Mouse (Mus musculus) frontal cortex, adult 2 months (tissue): ENCODE measurements at regions not wholly inside any gene's neighbourhood (a gene's known extent, or its start where the extent isn't known, plus 50 kb on each side); places are given as distances from the start of the nearest gene placed in this dataset.
"Not testable (repeated sequence)": the region's sequence is repeated elsewhere in the genome, so short reads cannot be mapped to it uniquely, and the experiment has no call there.

Source experiments
- DNase-seq, 2 experiments: peaks; one replicate each; pipeline ENCODE4 v3.0.0; 2022; ENCODE audit warnings: low spot score in 1 of 2; ENCODE audit errors: extremely low spot score in 1 of 2

DNA sequence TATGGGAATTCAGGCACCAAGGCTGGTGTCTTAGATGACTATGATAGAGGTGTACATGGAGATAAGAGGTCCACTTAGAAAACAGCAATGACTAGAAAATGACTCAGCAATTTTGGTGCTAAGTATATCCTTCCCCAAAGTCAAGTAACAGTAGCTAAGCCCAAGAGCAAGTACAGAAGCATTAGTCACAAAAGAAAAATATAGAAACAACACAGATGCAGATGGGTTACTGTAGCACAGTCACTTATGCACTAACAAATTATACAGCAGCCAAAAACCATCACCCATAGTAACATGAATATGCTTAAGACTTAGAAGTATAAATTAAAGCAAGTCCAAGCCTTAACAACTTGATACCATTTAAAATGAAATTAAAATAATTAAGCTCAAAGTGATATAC, 378.5 kb upstream of the Meis2 start:
- DNase-seq: peak; percentile 3 to 34

GRCm38 (mm10) chr2:116440252-116440651, 374.6 kb upstream of the Meis2 start:
- no peak for DNase-seq

- no peak for DNase-seq
These were observed 367.8 kb upstream of the Meis2 start for GRCm38 (mm10) chr2:116433481-116433880.

GRCm38 (mm10) chr2:116424131-116424530, 358.5 kb upstream of the Meis2 start:
- no peak for DNase-seq

GRCm38 (mm10) chr2:116417428-116418195, 352.0 kb upstream of the Meis2 start:
- peak in 1 of 2 experiments; percentile 9 for DNase-seq

- DNase-seq: no peak
These were observed 350.1 kb upstream of the Meis2 start for GRCm38 (mm10) chr2:116415742-116416141.

GRCm38 (mm10) chr2:116402113-116402512, 336.5 kb upstream of the Meis2 start:
- no peak for DNase-seq

GRCm38 (mm10) chr2:116399966-116400365, 334.3 kb upstream of the Meis2 start:
- DNase-seq: no peak

DNA sequence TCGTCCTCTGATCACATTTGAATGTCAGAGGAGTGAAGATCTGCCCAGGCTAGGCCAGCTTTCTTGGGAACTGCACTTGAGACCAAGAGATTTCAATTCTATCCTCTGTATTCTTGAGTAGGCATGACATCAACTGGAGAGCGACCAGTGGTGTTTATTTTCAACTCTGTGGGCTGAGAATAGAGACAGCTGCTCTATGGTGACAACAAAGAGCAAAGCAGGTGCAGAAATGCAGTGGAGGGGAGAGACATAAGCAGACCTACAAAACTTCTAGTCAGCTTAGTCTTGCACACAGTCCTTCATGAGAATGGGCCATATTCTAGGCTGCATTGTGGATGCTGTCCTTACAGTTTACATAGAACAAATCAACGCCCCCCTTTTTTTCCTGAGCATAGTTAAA, 303.2 kb upstream of the Meis2 start:
- DNase-seq: no peak

DNA sequence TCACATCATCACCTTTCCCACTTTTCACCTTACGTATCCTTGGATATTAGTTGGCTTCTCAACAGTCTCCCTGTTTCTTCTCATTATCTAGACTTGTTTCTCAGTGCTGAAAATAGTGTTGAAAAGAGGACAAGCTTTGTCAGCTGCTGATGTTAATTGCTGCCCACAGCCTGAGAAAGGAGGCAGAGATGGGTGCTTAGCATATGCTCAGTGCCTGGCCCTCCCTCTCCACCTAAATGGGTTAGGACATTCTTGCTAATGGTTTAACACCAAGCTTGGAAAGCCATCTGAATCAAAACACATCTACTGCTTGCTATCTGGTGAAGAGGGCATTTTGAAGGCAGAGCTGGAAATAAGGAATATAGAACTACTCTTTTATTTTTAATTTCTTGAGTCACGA, 298.5 kb upstream of the Meis2 start:
- DNase-seq: peak; percentile 12 to 55

- no peak for DNase-seq
These were observed 292.5 kb upstream of the Meis2 start for GRCm38 (mm10) chr2:116358145-116358544.

DNA sequence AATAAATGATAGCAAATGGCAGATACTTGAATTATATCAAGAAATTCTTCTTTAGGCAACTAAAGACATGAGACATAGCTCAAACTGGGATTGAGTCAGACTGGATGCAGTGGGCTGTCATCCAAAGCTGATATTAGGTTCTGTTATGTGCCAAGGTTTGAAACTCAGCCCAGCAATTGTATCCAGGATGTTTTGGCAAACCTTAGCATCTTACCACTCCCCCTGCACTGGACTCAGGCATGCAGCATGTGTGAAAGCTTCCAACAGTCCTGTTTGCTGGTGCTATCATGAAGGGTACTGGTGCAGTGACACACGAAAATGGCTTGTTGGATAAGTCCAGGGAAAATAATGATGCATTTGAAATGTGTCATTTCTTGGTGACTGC, 282.9 kb upstream of the Meis2 start:
- DNase-seq: no peak

DNA sequence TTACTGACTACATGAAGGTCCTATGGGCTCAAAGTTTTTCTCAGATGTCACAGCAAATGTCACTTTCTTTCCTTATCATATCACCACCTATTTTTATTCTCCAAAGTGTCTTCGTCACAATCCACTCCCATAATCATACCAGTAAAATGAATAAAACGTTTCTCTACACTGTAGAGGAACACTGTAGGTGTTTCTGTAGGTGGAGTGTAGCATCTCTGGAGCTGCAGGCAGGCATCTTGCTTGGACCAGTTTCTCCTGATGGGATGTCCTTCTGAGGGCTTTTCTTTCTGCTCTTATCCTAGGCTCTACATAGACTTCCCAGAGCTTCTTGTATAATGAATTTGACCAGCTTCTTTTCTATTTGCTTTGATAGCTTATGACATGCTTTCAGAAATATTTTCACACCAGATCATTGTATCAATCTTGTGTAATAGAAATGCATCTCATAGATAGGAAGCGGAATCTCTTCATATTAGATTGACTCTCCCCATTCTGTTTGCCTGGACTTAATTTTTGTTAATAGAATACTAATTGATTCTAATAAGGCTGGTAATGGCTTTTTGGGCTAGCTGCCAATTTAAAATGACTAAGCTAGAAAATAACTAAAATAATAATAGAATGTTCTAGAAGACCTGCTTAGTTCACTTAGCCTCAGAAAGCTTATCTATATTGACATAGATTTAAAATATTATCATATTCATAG, 282.3 kb upstream of the Meis2 start:
- no peak for DNase-seq

GRCm38 (mm10) chr2:116331801-116332200, 266.2 kb upstream of the Meis2 start:
- no peak for DNase-seq

DNA sequence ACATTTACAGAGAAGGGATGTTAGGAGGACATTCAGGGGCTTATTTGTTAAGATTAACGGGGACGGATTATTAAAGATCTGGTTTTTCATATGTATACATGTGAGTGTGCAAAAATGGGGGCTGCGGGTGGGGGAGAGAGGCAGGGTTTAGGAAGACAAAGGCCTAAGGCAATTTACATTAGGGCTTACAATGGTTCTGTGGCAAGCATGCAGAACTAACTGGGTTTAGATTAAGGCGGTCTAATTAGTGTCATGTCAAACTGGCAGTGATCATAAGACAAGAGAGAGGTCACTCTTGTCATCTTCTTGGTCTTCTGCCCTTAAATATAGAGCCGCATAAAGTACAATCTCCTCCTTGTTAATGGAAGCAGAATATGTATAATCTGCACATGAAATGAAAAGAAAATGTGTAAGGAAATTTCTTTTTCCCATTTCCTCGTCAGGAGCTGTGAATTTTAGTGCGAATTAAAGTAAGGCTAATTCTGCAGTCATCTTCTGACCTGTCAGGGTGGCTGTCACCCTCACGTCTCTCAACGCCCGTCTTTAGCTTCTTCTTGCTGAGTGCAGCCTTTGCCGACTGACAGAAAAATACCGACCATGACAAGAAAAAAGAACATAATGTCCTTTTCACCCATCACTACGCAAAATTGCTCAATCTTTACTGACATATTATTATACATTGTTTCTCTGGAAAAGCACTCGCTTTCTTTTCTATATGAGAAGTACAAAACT, 256.6 kb upstream of the Meis2 start:
- DNase-seq: no peak

GRCm38 (mm10) chr2:116299551-116299950, 233.9 kb upstream of the Meis2 start:
- no peak for DNase-seq

DNA sequence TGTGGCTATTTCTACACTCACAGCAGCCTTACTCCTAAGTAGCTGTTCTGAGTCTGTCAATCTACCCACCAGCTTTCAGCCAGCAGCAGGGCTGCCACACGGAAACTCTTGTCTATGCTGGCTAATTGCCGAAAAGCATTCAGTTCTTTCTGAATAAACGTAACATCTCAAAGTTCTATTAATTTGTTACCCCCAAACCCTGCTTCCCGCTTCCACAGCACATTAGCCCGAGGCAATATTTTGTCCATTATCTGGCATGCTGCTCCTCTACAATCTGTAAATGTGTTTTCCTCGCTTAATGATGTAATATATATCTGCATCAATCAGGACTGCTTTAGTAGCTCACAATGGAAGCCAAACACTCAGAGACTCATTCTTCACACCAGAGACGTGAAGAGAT, 224.2 kb upstream of the Meis2 start:
- no peak for DNase-seq

DNA sequence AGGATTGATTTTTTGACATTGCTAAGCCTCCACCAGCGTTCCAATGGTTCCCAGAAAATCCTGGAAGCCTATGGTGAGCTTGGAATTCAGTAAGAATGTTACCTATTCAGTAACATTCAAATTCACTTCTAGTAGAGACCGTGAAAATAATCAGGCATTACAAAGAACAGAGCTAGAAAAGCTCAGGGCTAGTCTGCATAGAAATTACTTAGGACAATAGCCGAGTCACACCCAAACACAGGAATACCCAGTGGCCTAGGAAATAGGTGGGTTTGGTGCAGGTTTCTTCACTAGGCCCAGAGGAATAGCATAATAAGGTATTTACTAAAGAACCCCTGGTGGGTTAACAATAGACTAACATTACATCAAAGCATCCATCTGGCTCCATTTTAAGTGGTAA, 177.6 kb upstream of the Meis2 start:
- not testable (repeated sequence) for DNase-seq

- peak; percentile 52 to 66 for DNase-seq
These were observed 171.1 kb upstream of the Meis2 start for GRCm38 (mm10) chr2:116236731-116237130.

- DNase-seq: peak; percentile 4 to 18
These were observed 167.2 kb upstream of the Meis2 start for GRCm38 (mm10) chr2:116232793-116233192.

DNA sequence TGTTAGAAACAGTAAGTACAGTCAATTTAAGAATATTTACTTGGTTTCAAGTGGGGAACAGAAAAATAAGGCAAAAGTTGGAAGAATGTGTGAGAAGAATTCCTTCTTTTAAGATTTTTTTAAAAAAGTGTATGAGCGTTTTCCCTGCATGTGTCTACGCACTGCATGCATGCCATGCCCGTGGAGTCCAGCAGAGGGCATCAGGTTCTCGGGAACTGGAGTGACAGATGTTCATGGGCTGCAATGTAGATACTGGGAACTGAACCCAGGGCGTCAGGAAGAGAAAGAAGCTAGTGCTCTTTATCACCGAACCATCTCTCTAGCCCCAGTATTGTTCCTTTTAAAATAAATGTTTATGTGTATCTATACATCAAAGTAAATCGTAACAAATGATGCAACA, 150.8 kb upstream of the Meis2 start:
- no peak for DNase-seq
